Mouse (Mus musculus): ENCODE measurements around the gene Olfr648. TPM values are rescaled to one million over a fixed set of nuclear protein-coding genes. Genes with fewer than 3 reads are reported as not detected.

Gene Olfr648
- total RNA-seq (2014; rRNA removed), result not detected in 2 replicates
- not detected in 2 replicates for polyA plus RNA-seq (2012; rRNA removed)

GRCm38 (mm10) chr7:104183292-104183691 lies at the start of gene Olfr648:
Gene Olfr648, minus strand, starts transcription at chr7:104183392.
- Histone ChIP-seq H3K9ac (ENCODE audit: low read depth, low read length) (no peak within 1 kb of the TSS), H3K27ac (replicated peaks; ENCODE audit: insufficient read depth, low read depth, low read length) (no peak within 1 kb of the TSS), H3K36me3 (ENCODE audit: control insufficient read depth, insufficient read depth, low read length) (no peaks in the 10 kb centered on the region), H3K4me3 (ENCODE audit: insufficient read depth, low read depth, low read length) (no peak within 1 kb of the TSS), H3K27me3 (ENCODE audit: control insufficient read depth, insufficient read depth, low read length) (no peaks in the 10 kb centered on the region), H3K4me1 (ENCODE audit: control insufficient read depth, insufficient read depth, low read length) (no peaks in the 10 kb centered on the region), H3K79me2 (ENCODE audit: control insufficient read depth, insufficient read depth, low read length) (no peaks in the 10 kb centered on the region)
- TF ChIP-seq CTCF (IDR thresholded peaks at IDR 0.05; ENCODE audit: low read depth, low read length), result no peak
- no peak for TF ChIP-seq POLR2A (IDR thresholded peaks at IDR 0.05; ENCODE audit: extremely low read depth, insufficient read depth, low read length)
- no peak for DNase-seq (ENCODE audit: extremely low read depth, low read depth, low spot score)
- 95% methylated on average over 2 of the region's 2 CpGs for WGBS

- H3K36me3 ChIP-seq (ENCODE audit: control insufficient read depth, insufficient read depth, low read length), result no peaks in the 10 kb centered on the region
- no peaks in the 10 kb centered on the region for H3K79me2 ChIP-seq (ENCODE audit: control insufficient read depth, insufficient read depth, low read length)
- WGBS, result 37% methylated on average over 2 of the region's 2 CpGs
- H3K9ac ChIP-seq (ENCODE audit: low read depth, low read length), result no peak overlapping the region
- H3K4me3 ChIP-seq (ENCODE audit: insufficient read depth, low read depth, low read length), result no peak overlapping the region
- no peaks in the 10 kb centered on the region for H3K4me1 ChIP-seq (ENCODE audit: control insufficient read depth, insufficient read depth, low read length)
- H3K27me3 ChIP-seq (ENCODE audit: control insufficient read depth, insufficient read depth, low read length), result no peaks in the 10 kb centered on the region
- peak; percentile 19 for DNase-seq (ENCODE audit: extremely low read depth, low read depth, low spot score)
- no peak overlapping the region for H3K27ac ChIP-seq (replicated peaks; ENCODE audit: insufficient read depth, low read depth, low read length)
- peak; percentile 72 for TF ChIP-seq CTCF (IDR thresholded peaks at IDR 0.05; ENCODE audit: low read depth, low read length)
- no peak for TF ChIP-seq POLR2A (IDR thresholded peaks at IDR 0.05; ENCODE audit: extremely low read depth, insufficient read depth, low read length)
These were observed 48.0 kb upstream of the Olfr648 start for GRCm38 (mm10) chr7:104231203-104231602.

- 15% methylated on average over 37 of the region's 37 CpGs for WGBS
- H3K27ac ChIP-seq (replicated peaks; ENCODE audit: insufficient read depth, low read depth, low read length), result no peak within 1 kb of the TSS
- no peak for TF ChIP-seq POLR2A (IDR thresholded peaks at IDR 0.05; ENCODE audit: extremely low read depth, insufficient read depth, low read length)
- no peak for TF ChIP-seq CTCF (IDR thresholded peaks at IDR 0.05; ENCODE audit: low read depth, low read length)
- DNase-seq (ENCODE audit: extremely low read depth, low read depth, low spot score), result peak; percentile 71
- no peaks in the 10 kb centered on the region for H3K79me2 ChIP-seq (ENCODE audit: control insufficient read depth, insufficient read depth, low read length)
- H3K27me3 ChIP-seq (ENCODE audit: control insufficient read depth, insufficient read depth, low read length), result no peaks in the 10 kb centered on the region
- peak within 1 kb of the TSS; percentile 48 for H3K9ac ChIP-seq (ENCODE audit: low read depth, low read length)
- H3K4me1 ChIP-seq (ENCODE audit: control insufficient read depth, insufficient read depth, low read length), result peaks cover 3% of the 10 kb centered on the region; the same call in 1 of the 2 replicates
- H3K36me3 ChIP-seq (ENCODE audit: control insufficient read depth, insufficient read depth, low read length), result no peaks in the 10 kb centered on the region
- H3K4me3 ChIP-seq (ENCODE audit: insufficient read depth, low read depth, low read length), result peak within 1 kb of the TSS; percentile 62
These were observed 35.7 kb upstream of the Olfr648 start, which contains the start of gene Trim6 for GRCm38 (mm10) chr7:104218701-104219569. Gene Trim6, plus strand, starts transcription at chr7:104218793.

GRCm38 (mm10) chr7:104217881-104218280 lies 34.7 kb upstream of the Olfr648 start:
- WGBS, result 82% methylated on average over 2 of the region's 2 CpGs
- H3K9ac ChIP-seq (ENCODE audit: low read depth, low read length), result no peak overlapping the region
- DNase-seq (ENCODE audit: extremely low read depth, low read depth, low spot score), result no peak
- no peak overlapping the region for H3K27ac ChIP-seq (replicated peaks; ENCODE audit: insufficient read depth, low read depth, low read length)
- no peaks in the 10 kb centered on the region for H3K36me3 ChIP-seq (ENCODE audit: control insufficient read depth, insufficient read depth, low read length)
- peaks cover 3% of the 10 kb centered on the region; the same call in 1 of the 2 replicates for H3K4me1 ChIP-seq (ENCODE audit: control insufficient read depth, insufficient read depth, low read length)
- no peak for TF ChIP-seq POLR2A (IDR thresholded peaks at IDR 0.05; ENCODE audit: extremely low read depth, insufficient read depth, low read length)
- TF ChIP-seq CTCF (IDR thresholded peaks at IDR 0.05; ENCODE audit: low read depth, low read length), result no peak
- no peaks in the 10 kb centered on the region for H3K27me3 ChIP-seq (ENCODE audit: control insufficient read depth, insufficient read depth, low read length)
- H3K79me2 ChIP-seq (ENCODE audit: control insufficient read depth, insufficient read depth, low read length), result no peaks in the 10 kb centered on the region
- no peak overlapping the region for H3K4me3 ChIP-seq (ENCODE audit: insufficient read depth, low read depth, low read length)

- no peak for DNase-seq (ENCODE audit: extremely low read depth, low read depth, low spot score)
- Histone ChIP-seq H3K27ac (replicated peaks; ENCODE audit: insufficient read depth, low read depth, low read length) (no peak overlapping the region), H3K27me3 (ENCODE audit: control insufficient read depth, insufficient read depth, low read length) (no peaks in the 10 kb centered on the region), H3K9ac (ENCODE audit: low read depth, low read length) (no peak overlapping the region), H3K36me3 (ENCODE audit: control insufficient read depth, insufficient read depth, low read length) (no peaks in the 10 kb centered on the region), H3K4me1 (ENCODE audit: control insufficient read depth, insufficient read depth, low read length) (peaks cover 3% of the 10 kb centered on the region; the same call in 1 of the 2 replicates), H3K4me3 (ENCODE audit: insufficient read depth, low read depth, low read length) (no peak overlapping the region), H3K79me2 (ENCODE audit: control insufficient read depth, insufficient read depth, low read length) (no peaks in the 10 kb centered on the region)
- TF ChIP-seq POLR2A (IDR thresholded peaks at IDR 0.05; ENCODE audit: extremely low read depth, insufficient read depth, low read length) (no peak), CTCF (IDR thresholded peaks at IDR 0.05; ENCODE audit: low read depth, low read length) (no peak)
- 6% methylated on average over 1 of the region's 1 CpGs for WGBS
These were observed 32.9 kb upstream of the Olfr648 start for GRCm38 (mm10) chr7:104216011-104216535.
